Mouse (Mus musculus) skeletal muscle tissue, adult 2 months (tissue): ENCODE results near the gene Armcx5.
"Not testable (repeated sequence)": the region's sequence is repeated elsewhere in the genome, so short reads cannot be mapped to it uniquely, and the experiment has no call there.

Experiments
- DNase-seq: peaks from one replicate; pipeline ENCODE4 v3.0.0-alpha.2; 2012; ENCODE audit warnings: low read depth, low spot score

Gene Armcx5

GRCm38 (mm10) chrX:135742304-135743055, at the start of gene Armcx5, which contains the start of gene Gprasp1:
Gene Armcx5 (plus strand): TSS chrX:135742733.
Gene Gprasp1 (plus strand): TSS chrX:135742733.
- DNase-seq, result peak; percentile 85

- DNase-seq, result no peak
These were observed 48.9 kb upstream of the Armcx5 start, which contains the start of gene Tcp11x2 for GRCm38 (mm10) chrX:135693633-135694032. Gene Tcp11x2 (minus strand): TSS chrX:135693790.

- DNase-seq, result no peak
These were observed 39.4 kb upstream of the Armcx5 start for GRCm38 (mm10) chrX:135703111-135703510.

GRCm38 (mm10) chrX:135704349-135704748, 38.2 kb upstream of the Armcx5 start:
- DNase-seq, result no peak

GRCm38 (mm10) chrX:135712845-135713244, 29.7 kb upstream of the Armcx5 start:
- DNase-seq, result no peak

- no peak for DNase-seq
These were observed 17.4 kb upstream of the Armcx5 start, which contains the start of gene Tmsb15a for GRCm38 (mm10) chrX:135725161-135725560. Gene Tmsb15a (minus strand): TSS chrX:135725261.

GRCm38 (mm10) chrX:135738730-135739520, 3.6 kb upstream of the Armcx5 start:
- no peak for DNase-seq

- no peak for DNase-seq
These were observed 473 bp downstream of the Armcx5 start for GRCm38 (mm10) chrX:135743056-135743355.

GRCm38 (mm10) chrX:135745376-135745775, 2.8 kb downstream of the Armcx5 start:
- DNase-seq, result not testable (repeated sequence)

GRCm38 (mm10) chrX:135752832-135753231, 10.3 kb downstream of the Armcx5 start:
- DNase-seq, result peak; percentile 37

- DNase-seq, result no peak
These were observed 19.2 kb downstream of the Armcx5 start for GRCm38 (mm10) chrX:135761707-135762106.

GRCm38 (mm10) chrX:135768043-135768548, 25.6 kb downstream of the Armcx5 start:
- no peak for DNase-seq

- DNase-seq, result no peak
These were observed 26.0 kb downstream of the Armcx5 start for GRCm38 (mm10) chrX:135768565-135768964.

GRCm38 (mm10) chrX:135791536-135791935, 49.0 kb downstream of the Armcx5 start:
- no peak for DNase-seq

GRCm38 (mm10) chrX:135792326-135792725, 49.8 kb downstream of the Armcx5 start:
- DNase-seq, result no peak

GRCm38 (mm10) chrX:135795591-135796304, 53.2 kb downstream of the Armcx5 start:
- DNase-seq, result not testable (repeated sequence)

GRCm38 (mm10) chrX:135796305-135797211, 54.0 kb downstream of the Armcx5 start:
- DNase-seq, result not testable (repeated sequence)
